Mouse (Mus musculus) layer of hippocampus, postnatal 25 days (tissue): ENCODE measurements around the gene Cux2. TPM values are rescaled to one million over a fixed set of nuclear protein-coding genes. Genes with fewer than 3 reads are reported as not detected.

ENCODE experiments used
- DNase-seq, 2 experiments: peaks; one replicate each; pipeline ENCODE4 v3.0.0; 2022; ENCODE audit warnings: mixed read lengths in 2 of 2, low spot score in 1 of 2; ENCODE audit errors: extremely low spot score in 1 of 2
- total RNA-seq, 2 experiments: library from RNA; stranded (reverse); gene quantifications; 2 replicates each; pipeline ENCODE4 v1.2.3; 2021

Gene Cux2
- total RNA-seq, 2 experiments from 2014 or later = 32.9 to 36.7 TPM

DNA sequence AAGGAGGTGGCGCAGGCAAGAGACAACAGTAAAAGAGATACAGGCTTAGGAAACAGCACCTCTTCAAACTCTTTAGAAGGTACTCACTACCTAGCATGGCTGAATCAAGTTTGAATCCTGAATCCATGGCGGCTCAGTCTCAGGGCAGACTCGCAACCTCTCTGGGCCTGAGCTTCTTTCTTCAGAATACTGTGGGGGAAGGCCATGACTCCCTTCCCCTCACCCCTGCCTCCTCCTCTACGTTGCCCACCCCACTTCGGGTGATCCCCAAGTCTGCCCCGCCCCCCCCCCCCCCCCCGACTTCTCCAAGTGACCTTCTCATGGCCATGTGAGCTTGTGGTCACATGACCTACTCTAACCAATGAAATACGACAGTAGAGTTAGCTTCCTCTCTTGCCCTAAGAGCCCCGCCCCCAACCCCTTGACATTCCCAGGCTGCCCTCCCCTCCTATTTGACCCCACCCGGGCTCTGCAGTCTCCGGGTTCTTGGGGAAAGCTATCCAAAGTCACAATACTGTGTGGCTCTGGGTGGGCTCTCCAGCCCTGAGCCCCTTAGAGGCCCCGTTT is 10.9 kb upstream of the Cux2 start:
- no peak for DNase-seq

DNA sequence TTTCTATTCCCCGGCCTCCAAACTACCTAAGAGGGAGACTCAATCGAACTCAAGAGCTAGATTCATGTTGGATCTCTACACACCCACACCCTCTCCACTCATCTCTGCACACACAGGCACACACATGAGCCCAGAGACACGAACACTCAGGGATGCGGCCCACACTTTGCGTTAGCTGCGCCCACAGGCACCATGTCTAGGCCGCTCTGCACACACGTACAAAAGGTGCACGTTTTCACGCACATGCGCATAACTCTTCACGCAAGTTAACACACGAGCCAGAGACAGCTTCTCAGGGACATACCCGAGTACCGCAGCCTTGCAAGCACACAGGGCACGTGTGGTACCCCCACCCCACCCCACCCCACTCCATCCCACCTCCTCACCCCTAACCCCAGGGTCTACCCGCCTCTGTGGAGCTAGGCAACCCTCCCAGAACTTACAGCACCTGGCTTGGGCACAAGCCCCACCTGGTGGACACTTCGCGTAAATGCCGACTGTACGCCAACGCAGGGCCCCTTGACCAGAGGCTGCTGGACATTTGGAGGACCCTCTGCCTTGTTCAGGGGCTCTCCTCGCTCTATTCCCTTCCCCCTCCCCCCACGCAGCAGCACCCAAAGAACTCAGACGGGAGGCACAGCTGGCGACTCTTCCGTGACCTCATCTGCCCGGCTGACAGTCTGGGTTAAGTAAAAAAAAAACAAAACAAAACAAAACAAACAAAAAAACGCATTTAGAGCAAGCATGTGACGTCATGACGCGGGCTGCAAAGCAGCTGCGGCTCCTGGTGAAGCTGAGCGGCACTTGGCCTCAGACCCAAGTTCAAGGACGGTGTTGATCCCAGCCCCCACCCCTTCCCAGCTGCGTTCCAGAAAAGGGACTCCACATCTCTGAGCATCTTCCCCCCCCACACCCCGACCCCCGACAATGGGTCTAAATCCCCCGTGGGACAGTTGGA is 9.4 kb upstream of the Cux2 start:
- peak in 1 of 2 experiments; percentile 63 for DNase-seq

DNA sequence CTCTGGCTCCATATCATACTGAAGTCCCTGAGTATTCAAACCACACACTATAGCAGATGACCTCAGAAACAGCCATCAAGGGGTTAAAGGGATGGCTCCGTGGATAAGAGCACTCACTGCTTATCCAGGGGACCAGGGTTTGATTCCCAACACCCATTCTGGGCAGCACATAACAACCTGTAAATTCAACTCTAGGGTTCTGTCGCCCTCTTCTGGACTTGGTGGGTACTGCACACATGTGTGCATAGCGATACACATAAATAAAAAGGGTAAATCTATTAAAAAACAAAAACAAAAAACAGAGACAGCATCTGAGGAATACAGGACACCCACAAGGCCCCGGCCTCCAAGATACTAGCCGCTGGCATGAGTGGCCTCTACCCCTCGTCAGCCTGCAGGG is 7.7 kb upstream of the Cux2 start:
- DNase-seq = no peak

DNA sequence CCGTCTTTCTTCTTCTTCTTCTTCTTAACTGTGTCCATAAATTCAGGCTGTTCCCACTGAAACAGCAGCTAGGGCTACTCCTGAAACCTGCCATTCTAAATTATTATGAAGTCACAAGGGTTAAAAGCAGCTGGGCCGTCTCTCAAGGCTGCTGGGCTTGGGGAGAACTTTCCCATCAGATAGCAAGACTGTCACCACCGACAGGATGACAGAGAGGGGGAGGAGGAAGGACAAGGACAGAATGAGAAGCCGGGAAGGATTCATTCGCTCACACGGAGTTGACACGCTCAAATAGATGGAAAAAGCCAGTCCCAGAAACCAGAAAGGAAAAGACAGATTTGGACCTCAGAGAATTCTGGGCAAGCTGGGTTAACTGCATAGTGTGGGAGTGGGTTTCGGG is 6.7 kb upstream of the Cux2 start:
- DNase-seq = no peak

DNA sequence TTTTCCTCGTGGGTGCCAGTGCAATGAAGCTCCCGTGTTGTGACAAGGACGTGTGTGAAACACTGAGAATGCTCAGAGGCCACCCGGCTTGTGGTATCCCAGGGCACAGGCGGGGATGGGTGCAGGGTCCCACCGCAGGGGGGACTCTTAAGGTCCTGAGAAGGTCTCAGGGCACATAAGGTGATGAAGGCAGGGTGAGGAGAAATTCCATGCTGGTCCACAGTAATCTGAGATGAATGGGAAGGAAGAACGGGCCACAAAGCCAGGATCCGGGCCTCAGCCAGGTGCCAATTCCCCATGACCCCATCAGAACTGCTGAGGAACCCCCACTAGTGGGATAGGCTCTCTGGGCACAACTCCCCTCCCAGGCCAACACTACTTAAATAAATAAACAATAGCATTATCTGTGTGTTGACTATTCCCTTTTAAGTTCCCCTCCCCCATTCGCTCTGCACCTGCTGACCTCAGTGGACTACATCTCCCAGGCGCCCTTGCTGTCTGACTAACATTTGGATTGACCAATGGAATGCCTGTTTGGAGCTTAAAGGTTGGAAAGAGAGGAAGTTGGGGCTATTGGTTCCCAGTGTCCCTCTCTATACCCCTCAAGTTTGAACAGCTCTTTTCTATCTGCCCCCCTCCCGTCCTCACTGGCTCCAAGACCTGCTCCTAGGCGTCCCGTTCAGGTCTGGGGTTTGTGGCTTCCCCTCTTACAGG is 4.4 kb upstream of the Cux2 start:
- DNase-seq = no peak

DNA sequence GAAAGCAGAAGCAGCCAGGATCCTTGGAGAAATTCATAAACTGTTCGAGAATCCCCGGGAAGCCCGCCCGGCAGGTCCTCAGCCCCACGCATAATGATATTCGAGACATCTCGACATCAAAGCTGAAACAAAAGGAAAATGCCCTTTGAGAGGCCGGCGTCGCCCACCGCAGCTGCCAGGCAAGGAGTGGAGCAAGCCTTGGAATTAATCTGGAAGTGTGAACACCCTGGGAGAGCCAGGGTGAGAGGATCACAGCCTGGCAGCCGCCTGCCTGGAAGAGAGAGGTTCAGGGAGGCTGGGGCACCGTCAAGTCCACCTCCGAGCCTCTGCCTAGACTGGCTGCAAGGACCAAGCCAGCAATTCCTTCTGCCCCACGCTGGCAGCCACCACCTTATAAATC is 3.7 kb upstream of the Cux2 start:
- DNase-seq = no peak

DNA sequence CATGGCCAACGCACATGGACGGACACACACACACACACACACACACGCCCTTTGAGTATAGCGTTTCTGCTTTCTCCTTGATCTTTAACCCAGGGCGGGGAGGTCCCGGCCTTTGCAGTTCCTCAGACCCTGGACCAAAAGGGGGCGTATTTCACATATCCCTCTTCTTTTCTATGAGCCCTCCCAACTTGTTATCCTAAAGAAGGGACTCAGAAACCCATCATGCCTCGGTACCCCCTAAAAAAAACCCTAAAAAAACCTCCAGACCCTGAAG is 867 bp upstream of the Cux2 start:
- no peak for DNase-seq

DNA sequence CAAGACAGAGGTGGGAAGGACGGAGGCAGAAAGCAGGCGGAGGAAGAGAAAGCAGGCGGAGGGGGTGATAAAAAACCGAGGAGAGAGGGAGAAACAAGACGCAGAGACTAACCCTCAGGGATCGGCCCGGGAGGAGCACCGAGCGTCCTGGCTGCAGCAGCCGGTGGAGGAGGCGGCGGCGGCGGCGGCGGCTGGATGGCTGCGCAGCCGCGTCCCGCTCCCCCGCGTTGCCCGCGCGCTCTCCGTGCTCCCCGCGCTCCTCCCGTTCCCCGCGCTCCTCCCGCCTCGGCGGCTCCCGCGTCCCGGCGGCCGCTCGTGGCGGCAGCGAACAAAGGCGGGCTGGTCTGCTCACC is 262 bp downstream of the Cux2 start:
- DNase-seq = peak in 1 of 2 experiments; percentile 51

DNA sequence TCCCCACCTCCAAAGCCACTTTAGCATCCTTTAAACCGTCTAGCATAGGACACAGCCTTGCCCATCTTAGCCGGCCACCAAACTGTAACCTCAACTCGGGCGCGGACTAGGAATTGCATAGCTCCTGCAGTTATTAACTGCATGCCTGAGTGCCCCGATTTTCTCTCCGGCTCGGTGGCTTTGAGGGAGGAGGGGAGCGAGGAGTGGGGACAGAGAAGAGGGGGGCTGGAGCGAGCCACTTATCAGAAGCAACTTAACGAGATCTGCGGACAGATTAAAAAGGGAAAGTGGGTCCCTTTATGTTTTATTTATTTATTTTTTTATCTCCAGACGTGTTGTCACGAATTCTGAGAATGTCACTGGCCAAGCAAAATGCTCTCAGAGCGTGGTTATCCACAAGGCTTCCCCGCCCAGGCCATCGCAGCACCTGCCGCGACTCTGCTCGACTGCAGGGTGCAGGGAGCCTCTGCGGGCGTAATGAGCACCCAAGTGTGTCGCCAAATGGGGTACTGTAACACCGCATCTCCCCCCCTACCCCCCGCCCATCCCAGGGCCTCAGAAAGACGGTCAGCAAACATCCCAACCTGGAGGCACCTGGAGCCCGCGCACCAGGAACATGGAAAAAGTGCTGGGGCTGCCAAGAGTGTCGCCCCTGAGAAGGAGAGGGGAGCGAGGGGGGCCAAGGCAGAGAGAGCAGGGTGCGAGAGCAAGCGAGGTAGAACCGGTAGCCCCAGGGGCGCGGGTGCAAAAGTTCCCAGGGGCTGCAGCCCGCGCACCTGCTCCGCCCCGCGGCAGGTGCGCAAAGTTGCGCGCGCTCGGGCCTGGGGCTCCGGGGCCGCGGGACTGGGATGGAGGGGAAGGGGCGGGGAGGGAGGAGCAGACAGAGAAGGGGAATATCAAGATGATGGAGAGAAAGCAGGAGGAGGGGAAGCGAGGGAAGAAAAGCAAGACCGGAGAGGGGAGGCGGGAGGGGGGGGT is 927 bp downstream of the Cux2 start:
- no peak for DNase-seq

DNA sequence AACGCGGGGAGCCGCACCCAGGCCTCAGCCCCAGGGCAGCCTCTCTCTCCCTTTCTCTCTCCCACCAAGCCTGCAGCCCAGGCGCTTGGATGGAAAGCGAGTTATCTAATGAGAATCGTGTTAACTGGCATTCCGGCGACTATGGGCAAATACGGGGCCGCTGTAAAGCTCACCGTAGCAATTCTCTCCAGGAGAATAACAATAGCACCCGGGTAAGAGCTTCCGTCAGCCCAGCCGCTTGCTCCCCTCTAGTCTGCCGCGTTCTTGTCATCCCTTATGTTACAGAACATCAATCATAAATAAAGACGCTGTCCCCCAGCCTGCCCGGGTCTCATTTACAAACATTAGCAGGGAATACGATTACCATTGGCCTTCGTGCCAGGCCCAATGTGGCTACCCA is 1.6 kb downstream of the Cux2 start:
- no peak for DNase-seq

DNA sequence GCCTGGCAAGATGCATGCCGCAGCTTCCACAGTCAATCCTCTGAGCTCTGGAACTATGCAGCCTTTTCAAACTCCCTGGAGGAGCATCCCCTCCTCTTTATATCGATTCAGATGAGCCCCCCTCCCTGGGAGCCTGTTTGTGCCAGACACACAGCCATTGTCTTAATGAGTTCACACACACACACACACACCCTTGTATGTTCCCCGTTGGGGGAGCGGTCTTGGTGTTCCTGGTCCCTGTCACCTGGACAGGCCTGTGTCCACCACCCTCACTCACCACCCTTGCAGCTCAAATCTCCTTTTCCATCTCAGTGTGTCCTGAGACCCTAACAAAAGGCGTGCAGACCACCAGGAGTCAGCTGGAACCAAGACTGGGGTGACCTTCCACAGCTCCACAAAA is 2.1 kb downstream of the Cux2 start:
- no peak for DNase-seq

DNA sequence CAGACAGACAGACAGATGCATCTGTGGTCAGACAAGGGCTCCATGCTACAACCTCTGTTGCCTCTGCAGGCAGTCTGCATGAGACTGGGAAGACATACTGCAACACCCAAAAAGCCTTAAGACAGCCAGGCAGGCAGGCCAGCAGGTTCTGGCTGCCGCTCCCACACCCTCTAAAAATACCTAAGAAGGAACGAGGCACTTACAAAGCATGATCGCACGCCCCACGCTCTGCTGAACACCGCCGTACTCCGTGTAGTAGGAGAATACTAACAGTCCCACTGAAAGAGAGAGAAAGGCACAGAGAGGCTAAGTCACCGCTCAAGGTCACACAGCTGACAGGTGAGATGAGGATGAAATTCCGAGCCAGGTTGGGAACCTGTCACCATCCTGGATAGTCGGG is 6.3 kb downstream of the Cux2 start:
- DNase-seq = no peak

DNA sequence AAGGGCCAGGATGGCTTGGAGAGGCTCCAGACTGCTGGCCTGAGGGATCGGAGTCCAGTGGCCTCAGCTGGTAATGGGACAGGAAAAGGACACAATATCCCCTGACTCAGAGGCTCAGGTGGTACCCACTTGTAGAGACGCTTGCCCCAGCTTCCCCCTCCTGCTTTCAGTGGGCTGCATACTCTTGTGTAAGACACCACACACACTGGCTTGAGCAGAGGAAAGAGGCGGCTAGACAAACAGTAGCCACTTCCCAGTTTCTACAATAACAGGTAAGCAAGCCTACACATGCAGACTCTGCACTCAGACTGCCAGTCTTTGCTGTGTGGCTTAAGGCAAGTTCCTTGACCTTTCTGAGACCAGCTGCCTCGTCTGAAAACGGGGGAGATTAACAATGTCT is 14.6 kb downstream of the Cux2 start:
- no peak for DNase-seq

DNA sequence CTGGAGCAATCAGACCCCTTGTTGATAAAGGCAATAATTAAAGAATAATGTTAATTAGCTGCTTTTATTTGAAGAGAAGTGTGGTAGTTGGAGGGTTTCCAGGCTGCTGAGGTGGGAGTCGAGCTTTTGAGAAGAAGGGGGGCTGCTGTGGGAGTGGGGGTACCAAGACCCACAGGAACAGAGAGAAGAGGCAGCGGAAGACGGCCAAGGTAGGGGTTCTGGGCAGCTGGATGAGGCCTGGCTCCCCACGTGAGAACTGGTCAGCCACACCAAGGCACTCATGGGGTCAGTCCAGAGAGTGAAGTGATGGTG is 16.8 kb downstream of the Cux2 start:
- no peak for DNase-seq

DNA sequence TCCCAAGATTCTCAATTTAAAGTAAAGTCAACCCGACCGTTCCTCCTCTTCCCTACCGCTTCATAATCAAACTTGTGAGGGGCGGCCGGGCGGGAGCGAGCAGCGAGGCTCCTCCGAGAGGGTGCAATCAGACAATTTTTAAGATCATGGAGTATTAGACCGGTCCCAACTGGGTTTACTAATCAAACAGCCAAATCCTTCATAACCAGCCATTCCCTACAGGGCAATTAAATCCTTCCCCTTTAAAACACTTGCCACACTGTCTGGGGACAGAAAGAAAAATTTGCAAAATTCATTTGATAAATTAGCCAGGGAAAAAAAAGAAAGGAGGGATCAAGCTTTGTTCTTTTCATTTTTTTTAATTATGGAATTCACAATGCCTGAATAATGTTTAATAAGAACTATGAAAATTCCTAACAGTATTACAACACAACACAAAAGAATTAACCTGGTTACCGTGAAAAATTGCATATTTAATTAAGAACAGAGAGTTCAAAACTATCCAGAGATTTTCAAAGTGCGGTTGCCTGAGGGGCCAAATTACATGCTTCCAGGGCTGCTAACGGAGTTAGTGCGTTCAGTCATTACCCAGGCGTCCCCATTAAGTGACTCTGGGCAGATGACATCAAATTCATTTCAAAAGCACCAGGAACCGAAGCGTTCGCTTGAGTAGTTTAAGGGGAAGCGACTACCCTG is 17.3 kb downstream of the Cux2 start:
- DNase-seq = no peak

DNA sequence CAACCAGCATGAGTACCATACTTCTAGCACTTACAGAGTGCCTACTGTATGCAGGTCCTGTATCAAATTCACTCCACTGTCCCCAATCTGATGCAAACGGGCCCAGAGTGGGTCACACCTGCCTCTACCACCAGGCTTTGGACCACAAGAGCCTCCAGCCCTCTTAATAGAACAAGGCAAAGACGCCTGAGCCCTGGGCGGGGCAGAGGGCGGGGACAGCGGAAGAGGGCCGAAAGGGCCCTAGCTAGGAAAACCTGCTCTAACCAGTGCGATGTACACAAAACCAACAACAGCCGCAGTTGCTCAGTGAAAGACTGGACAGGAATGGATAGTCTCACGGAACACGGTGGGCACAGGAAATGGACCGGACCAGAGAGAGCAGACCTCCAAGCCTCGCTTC is 18.8 kb downstream of the Cux2 start:
- no peak for DNase-seq

DNA sequence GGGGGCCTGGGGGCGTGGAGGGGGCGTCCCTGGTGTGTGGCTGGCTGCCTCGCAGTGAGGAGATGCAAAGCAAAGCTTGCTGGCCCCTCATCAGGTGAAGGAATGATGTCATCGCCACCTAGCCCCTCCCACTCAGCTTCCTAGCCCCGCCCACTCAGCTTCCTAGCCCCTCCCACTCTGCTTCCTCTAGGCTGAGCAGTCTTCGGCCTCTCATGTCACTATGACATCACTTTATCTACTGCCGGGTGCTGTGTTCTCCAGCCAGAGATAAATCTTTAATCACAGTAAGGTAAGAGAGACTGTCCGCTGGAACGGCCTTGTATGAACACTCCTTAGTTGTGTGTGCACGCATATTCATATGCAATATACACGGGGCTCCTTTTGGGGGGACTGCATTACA is 19.3 kb downstream of the Cux2 start:
- no peak for DNase-seq

DNA sequence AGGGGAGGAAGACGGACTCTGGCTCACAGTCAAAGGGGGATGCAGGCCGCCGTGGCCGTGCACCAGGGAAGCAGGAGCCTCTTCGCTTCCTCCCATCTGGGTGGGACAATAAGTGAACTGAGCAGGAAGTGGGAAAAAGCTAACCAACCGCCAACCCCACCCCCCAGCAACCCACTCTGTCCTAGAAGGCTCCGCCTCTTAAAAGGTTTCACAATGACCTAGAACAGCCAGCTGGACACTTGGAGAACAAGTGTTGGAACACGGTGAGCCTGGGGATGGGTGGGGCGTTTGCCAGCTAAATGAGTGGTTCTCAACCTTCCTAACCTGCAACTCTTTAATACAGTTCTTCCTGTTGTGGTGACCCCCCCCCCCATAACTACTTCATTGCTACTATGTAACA is 23.1 kb downstream of the Cux2 start:
- DNase-seq = no peak

DNA sequence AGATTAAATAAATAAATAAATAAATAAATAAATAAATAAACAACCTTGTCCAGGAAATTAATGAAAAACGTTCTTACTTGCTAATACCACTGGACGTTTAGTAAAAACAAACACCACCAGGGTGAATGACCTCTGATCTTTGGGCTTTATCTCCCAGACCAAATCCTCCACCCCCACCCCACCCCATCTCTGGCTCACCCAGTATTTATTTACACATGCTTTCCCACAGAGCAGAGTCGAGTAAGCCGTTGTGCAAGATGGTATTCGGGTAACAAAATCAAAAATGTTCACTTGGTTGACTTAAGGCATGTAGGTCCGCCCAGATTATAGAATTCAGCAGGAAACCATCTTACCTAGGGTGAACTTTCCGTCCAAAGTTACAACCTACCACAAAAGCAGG is 23.6 kb downstream of the Cux2 start:
- DNase-seq = no peak

DNA sequence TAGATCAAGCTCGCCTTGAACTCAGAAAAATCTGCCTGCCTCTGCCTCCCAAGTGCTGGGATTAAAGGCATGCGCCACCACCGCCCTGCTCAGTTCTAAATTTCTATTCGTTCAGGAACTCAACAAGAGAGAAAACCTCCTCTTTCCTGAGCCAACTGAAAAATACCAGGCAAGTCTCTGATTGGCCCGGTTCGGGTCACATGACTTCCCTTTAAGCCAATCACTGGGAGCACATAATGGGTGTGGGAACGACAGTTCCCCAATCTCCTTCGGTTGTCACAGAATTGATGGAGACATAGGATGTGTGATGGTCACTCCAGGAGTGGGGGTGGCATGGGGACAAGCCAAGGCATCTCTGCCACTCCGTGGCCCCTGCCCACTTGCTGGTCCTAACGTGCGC is 24.8 kb downstream of the Cux2 start:
- no peak for DNase-seq
